Mouse (Mus musculus): Measurements from ENCODE around the gene Snrpd2.

DNA sequence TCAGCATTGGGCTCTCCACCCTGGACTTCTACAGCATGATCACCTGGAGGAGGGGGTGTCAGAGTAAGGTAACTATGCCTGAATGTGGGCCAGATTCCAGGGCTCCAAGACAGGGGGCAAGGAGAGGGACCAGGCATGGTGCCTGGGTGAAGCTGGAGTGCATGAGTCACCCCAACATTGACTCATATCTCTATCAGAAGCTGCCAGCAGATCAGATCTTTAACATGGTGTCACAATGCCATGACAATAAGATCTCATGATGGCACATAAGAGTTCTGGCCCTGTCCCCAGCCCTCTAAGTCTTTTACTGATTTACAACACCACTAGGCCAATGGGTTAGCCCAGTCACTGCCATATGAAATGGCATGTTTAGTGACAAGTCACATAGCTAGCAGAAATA is 45.8 kb upstream of the Snrpd2 start:
- no peak for TF ChIP-seq EP300 (optimal IDR thresholded peaks at IDR 0.05)
- TF ChIP-seq CTCF (IDR thresholded peaks at IDR 0.05; ENCODE audit: low read depth) = no peak
